Mouse (Mus musculus) gastrocnemius, adult 8-10 months (tissue): ENCODE data around the gene AI597479. TPM values are rescaled to one million over a fixed set of nuclear protein-coding genes. Genes with fewer than 3 reads are reported as not detected.

ENCODE experiments used
- DNase-seq, 2 experiments: peaks; one replicate each; pipeline ENCODE4 v3.0.0; 2022; ENCODE audit warnings: low spot score in 2 of 2
- total RNA-seq, 4 experiments: library from RNA; stranded (reverse); gene quantifications; 2 replicates each; pipeline ENCODE4 v1.2.4; 2022

The AI597479 gene
- total RNA-seq, 4 experiments from 2014 or later: 16.9 to 19.4 (median 18.6) TPM

GRCm38 (mm10) chr1:43157907-43158306 is 59.4 kb downstream of the AI597479 start:
- DNase-seq: no peak

DNA sequence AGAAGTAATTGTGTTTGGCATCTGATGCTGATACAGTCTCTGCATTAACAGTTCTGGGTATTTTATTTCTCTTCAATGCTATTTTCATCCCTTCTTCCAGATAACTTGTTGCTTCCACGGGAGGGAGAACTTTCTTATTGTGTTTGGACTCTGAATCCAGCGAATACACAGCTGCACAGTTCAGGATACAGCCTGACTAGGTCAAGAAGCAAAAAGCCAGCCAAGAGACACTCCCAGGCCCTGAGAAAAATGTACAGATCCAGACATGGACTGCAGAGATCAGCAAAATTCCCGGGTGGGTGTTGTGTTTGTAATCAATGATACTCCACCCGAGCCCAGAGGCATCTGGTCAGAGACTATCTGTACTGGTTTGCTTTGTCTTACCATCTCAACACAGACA is 60.9 kb downstream of the AI597479 start:
- DNase-seq: no peak

DNA sequence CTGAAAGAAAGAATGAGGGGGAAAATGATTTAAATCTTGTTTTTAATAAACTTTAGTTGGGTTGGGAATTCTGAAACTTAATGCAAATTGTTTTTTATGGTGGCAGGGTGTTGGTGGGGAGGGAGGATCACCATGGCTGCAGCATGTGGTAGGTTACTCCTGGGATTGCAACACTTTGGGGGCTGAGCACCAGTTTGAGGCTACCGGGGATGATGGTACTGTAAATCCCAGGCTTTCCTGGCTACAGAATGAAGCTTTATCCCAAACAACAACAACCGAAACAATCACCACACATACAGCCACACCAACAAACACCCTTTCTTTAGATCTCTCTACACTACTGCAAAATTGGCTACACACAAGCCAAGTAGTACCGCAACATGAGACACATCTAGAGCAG is 63.9 kb downstream of the AI597479 start:
- no peak for DNase-seq

GRCm38 (mm10) chr1:43163084-43163466 is 64.6 kb downstream of the AI597479 start:
- no peak for DNase-seq

GRCm38 (mm10) chr1:43163467-43164418 is 65.2 kb downstream of the AI597479 start:
- DNase-seq: peak; percentile 15 to 33

- no peak for DNase-seq
Measured at GRCm38 (mm10) chr1:43164582-43164981, 66.1 kb downstream of the AI597479 start.

Other genes starting within 250 kb of the AI597479 start
- gene Mrps9, start 247.5 kb upstream of the AI597479 start, total RNA-seq: 10 to 100 TPM; 41.2 to 43.1 (median 41.7) TPM
- not detected for gene Gpr45, start 145.8 kb upstream of the AI597479 start, total RNA-seq
- 10 to 100 TPM; 11.3 to 15.0 (median 13.3) TPM for gene Tgfbrap1, start 73 bp upstream of the AI597479 start, total RNA-seq
- 1 to 10 TPM; 2.8 to 6.0 (median 3.4) TPM for gene Fhl2, start 98.3 kb downstream of the AI597479 start, total RNA-seq